Mouse (Mus musculus) lung, adult 10 weeks (tissue): ENCODE data around the gene Spock1. TPM values are rescaled to one million over a fixed set of nuclear protein-coding genes. Genes with fewer than 3 reads are reported as not detected.

Experiments
- polyA plus RNA-seq: library from polyadenylated mRNA; stranded (reverse); fragments of 350-450 nt; fragmentation: Illumina TruSeq; extraction: RNeasy Lipid Tissue Mini Kit (QIAGEN cat#74804); gene quantifications from one replicate; pipeline ENCODE4 v1.2.3, GENCODE M21; 2014; ENCODE audit warnings: low read depth, low replicate concordance; ENCODE audit not compliant: insufficient read depth

Spock1 gene
- polyA plus RNA-seq = not detected

GRCm38 (mm10) chr13:57908266-57908582 is at the start of gene Spock1:
Gene Spock1, minus strand, starts transcription at chr13:57908332.

Other genes starting within 250 kb of the Spock1 start
- 0.63 TPM for gene Klhl3, start 205.3 kb upstream of the Spock1 start, polyA plus RNA-seq
- 53.3 TPM for gene Hnrnpa0, start 220.2 kb upstream of the Spock1 start, polyA plus RNA-seq
- 47.4 TPM for gene Idnk, start 249.3 kb upstream of the Spock1 start, polyA plus RNA-seq